Mouse (Mus musculus) CH12.LX (cell line): ENCODE results near the gene Rfx2.

Experiments used
- EP300 ChIP-seq: IDR thresholded peaks from 2 replicates; pipeline ENCODE4 v1.6.1; 2011; ENCODE audit warnings: low read length, improper control_type of control experiment
- MEF2A ChIP-seq: IDR thresholded peaks from 2 replicates; pipeline ENCODE4 v1.6.1; 2014; ENCODE audit warnings: low read depth, mild to moderate bottlenecking, inconsistent platforms, low read length, improper control_type of control experiment, borderline replicate concordance
- ZNF384 ChIP-seq: IDR thresholded peaks from 2 replicates; pipeline ENCODE4 v1.6.1; 2012; ENCODE audit warnings: low read depth, low read length, improper control_type of control experiment, inconsistent platforms

- TF ChIP-seq EP300 (no peak), MEF2A (no peak), ZNF384 (no peak)
These were observed 11.7 kb downstream of the Rfx2 start for GRCm38 (mm10) chr17:56819032-56819545.
